Mouse (Mus musculus) heart, embryonic 11.5 days (tissue): ENCODE data around the gene Tbc1d24. TPM values are rescaled to one million over a fixed set of nuclear protein-coding genes. Genes with fewer than 3 reads are reported as not detected.

ENCODE experiments used
- ATAC-seq: fragments of 200-750 bp; cut with Nextera tagmentation; replicated peaks from 2 replicates; pipeline ENCODE4 v1.8.0; 2017; ENCODE audit warnings: moderate library complexity; ENCODE audit not compliant: insufficient number of reproducible peaks, low FRiP score, low TSS enrichment
- H3K27ac ChIP-seq: fragments of 300-500 bp; sonication (generic); 2 replicates; pipeline ENCODE4 v1.5.1; 2014; ENCODE audit warnings: mild to moderate bottlenecking, low read depth, low read length
- H3K27me3 ChIP-seq: fragments of 300-500 bp; sonication (generic); 2 replicates; pipeline ENCODE4 v1.6.1; 2014; ENCODE audit warnings: mild to moderate bottlenecking, low read length, mixed read lengths; ENCODE audit not compliant: control insufficient read depth, insufficient read depth
- H3K36me3 ChIP-seq: fragments of 300-500 bp; sonication (generic); 2 replicates; pipeline ENCODE4 v1.6.1; 2014; ENCODE audit warnings: mild to moderate bottlenecking, low read length, moderate library complexity, mixed read lengths; ENCODE audit not compliant: control insufficient read depth, insufficient read depth
- H3K4me1 ChIP-seq: fragments of 300-500 bp; sonication (generic); 2 replicates; pipeline ENCODE4 v1.6.1; 2014; ENCODE audit warnings: low read length; ENCODE audit not compliant: control insufficient read depth, insufficient read depth
- H3K4me2 ChIP-seq: fragments of 300-500 bp; sonication (generic); 2 replicates; pipeline ENCODE4 v1.6.1; 2014; ENCODE audit warnings: mild to moderate bottlenecking, moderate library complexity
- H3K4me3 ChIP-seq: fragments of 300-500 bp; sonication (generic); 2 replicates; pipeline ENCODE4 v1.5.1; 2014; ENCODE audit warnings: low read depth, low read length
- H3K9ac ChIP-seq: fragments of 300-500 bp; sonication (generic); 2 replicates; pipeline ENCODE4 v1.6.1; 2014; ENCODE audit warnings: mild to moderate bottlenecking, low read depth, low read length, moderate library complexity
- H3K9me3 ChIP-seq: fragments of 300-500 bp; sonication (generic); replicated peaks from 2 replicates; pipeline ENCODE4 v1.6.1; 2016; ENCODE audit warnings: low read length; ENCODE audit not compliant: control insufficient read depth
- WGBS: fragments of 180-500 bp; shearing (Covaris S2); extraction: QIAGEN DNeasy Blood & Tissue Kit; methylation state at CpG from one replicate; pipeline ENCODE4 v1.1.7; 2014; ENCODE audit not compliant: insufficient replicate concordance; 5-methylcytosine and 5-hydroxymethylcytosine counted together
- microRNA-seq: library from miRNA; unstranded; fragments of <30 nt; microRNA quantifications from one replicate; pipeline ENCODE4, GENCODE M21; 2016; ENCODE audit warnings: borderline number of aligned reads
- polyA plus RNA-seq: library from polyadenylated mRNA; unstranded; fragments of >200 nt; fragmentation: Nextera tagmentation; extraction: Ambion mirVana; gene quantifications from 2 replicates; pipeline ENCODE4 v1.2.1, GENCODE M21; 2014

Gene Tbc1d24
- polyA plus RNA-seq, 1 experiment from 2014 or later: 5.2 TPM

DNA sequence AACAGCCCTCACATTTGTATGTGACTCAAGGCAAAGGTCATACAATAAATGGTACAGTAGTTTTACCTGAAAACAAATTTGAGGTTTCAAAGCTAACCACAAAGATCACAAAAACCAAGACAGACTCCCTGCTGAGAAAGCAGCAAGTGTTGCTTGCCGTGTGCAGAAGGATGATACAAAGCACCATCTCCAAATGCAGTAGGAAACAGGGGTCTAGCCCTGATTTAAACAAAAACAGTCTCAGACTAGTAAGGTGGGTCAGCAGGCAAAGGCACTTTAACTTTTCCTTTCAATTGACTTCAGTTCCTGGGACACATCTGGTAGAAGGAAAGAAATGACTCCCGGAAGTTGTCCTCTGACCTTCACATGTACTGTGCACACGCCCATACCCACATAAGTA, 78.6 kb downstream of the Tbc1d24 start:
- Histone ChIP-seq H3K4me1 (no peaks in the 10 kb centered on the region), H3K4me2 (no peak overlapping the region), H3K27ac (no peak overlapping the region), H3K4me3 (no peak overlapping the region), H3K9me3 (no peaks in the 10 kb centered on the region), H3K36me3 (no peaks in the 10 kb centered on the region), H3K27me3 (no peaks in the 10 kb centered on the region), H3K9ac (no peak overlapping the region)
- no peak for ATAC-seq
- 77% methylated on average over 3 of the region's 3 CpGs for WGBS

Small RNA genes lying within 50 kb of the gene (microRNA-seq; reads per million reads assigned to microRNA genes)
- gene Mir5134: 2.4 reads per million, percentile 28 among the genes with 10 or more reads in this experiment
- 1.4 reads per million, percentile 18 among the genes with 10 or more reads in this experiment for gene Mir6965

Other genes with a start within 250 kb of the Tbc1d24 start
- gene Prss30, start 225.0 kb downstream of the Tbc1d24 start, polyA plus RNA-seq: not detected in 2 replicates
- 0.17 TPM in 1 of 2 replicates, not detected in the other for gene Prss22, start 207.5 kb downstream of the Tbc1d24 start, polyA plus RNA-seq
- gene Prss27, start 167.4 kb downstream of the Tbc1d24 start, polyA plus RNA-seq: 0.17 and 0.37 TPM in 2 replicates
- gene Kctd5, start 132.1 kb downstream of the Tbc1d24 start, polyA plus RNA-seq: 39.9 and 42.7 TPM in 2 replicates
- 45.2 and 45.9 TPM in 2 replicates for gene Pdpk1, start 54.6 kb downstream of the Tbc1d24 start, polyA plus RNA-seq
- gene Amdhd2, start 41.8 kb downstream of the Tbc1d24 start, polyA plus RNA-seq: 28.3 and 31.0 TPM in 2 replicates
- 552 and 561 TPM in 2 replicates for gene Atp6v0c, start 35.9 kb downstream of the Tbc1d24 start, polyA plus RNA-seq
- 2.0 TPM in 2 replicates for gene Ntn3, start 4.0 kb upstream of the Tbc1d24 start, polyA plus RNA-seq
- 7.0 and 7.6 TPM in 2 replicates for gene Tedc2, start 15.3 kb upstream of the Tbc1d24 start, polyA plus RNA-seq
- 47.4 and 55.2 TPM in 2 replicates for gene Ccnf, start 45.9 kb upstream of the Tbc1d24 start, polyA plus RNA-seq
- gene Abca17, start 145.5 kb upstream of the Tbc1d24 start, polyA plus RNA-seq: 0.06 TPM in 1 of 2 replicates, not detected in the other
- gene Abca3, start 146.4 kb upstream of the Tbc1d24 start, polyA plus RNA-seq: 6.3 and 9.2 TPM in 2 replicates
- gene Rnps1, start 209.0 kb upstream of the Tbc1d24 start, polyA plus RNA-seq: 262 and 267 TPM in 2 replicates
- gene Eci1, start 221.1 kb upstream of the Tbc1d24 start, polyA plus RNA-seq: 190 and 199 TPM in 2 replicates
- 0.86 and 1.6 TPM in 2 replicates for gene Dnase1l2, start 237.5 kb upstream of the Tbc1d24 start, polyA plus RNA-seq